Mouse (Mus musculus): Measurements from ENCODE around the gene Fgf12. TPM values are rescaled to one million over a fixed set of nuclear protein-coding genes. Genes with fewer than 3 reads are reported as not detected.

Gene Fgf12
- polyA plus RNA-seq, 1 experiment from 2014 or later: 6.8 TPM

DNA sequence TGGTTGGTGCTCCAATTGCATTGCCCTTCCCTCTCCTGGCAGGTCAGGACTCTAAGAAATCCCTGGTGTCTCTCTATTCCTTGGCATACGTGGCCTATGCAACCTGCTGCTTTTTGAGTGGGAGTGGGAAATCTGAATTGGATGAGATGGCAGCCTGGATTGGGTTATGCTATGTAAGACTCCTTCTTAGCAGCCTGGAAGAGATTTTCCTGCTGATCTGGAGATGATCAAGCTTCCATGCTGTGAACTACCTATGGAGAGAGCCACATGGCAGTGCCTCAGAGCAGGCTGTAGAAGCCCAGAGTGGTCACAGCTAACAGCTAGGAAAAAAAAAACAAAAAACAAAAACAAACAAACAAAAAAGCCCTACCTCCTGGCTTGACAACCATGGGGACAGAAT lies 277.3 kb downstream of the Fgf12 start:
- Histone ChIP-seq H3K27me3 (ENCODE audit: control insufficient read depth, insufficient read depth, low read length) (no peaks in the 10 kb centered on the region), H3K4me3 (ENCODE audit: low read depth, low read length) (no peak overlapping the region), H3K36me3 (ENCODE audit: control insufficient read depth, insufficient read depth, low read length) (no peaks in the 10 kb centered on the region), H3K4me1 (ENCODE audit: control insufficient read depth, insufficient read depth, low read length) (no peaks in the 10 kb centered on the region), H3K9ac (ENCODE audit: low read length) (no peak overlapping the region), H3K27ac (ENCODE audit: low read depth, low read length) (no peak overlapping the region), H3K4me2 (no peak overlapping the region), H3K9me3 (ENCODE audit: control insufficient read depth, low read length) (no peaks in the 10 kb centered on the region)
- no peak for DNase-seq (ENCODE audit: low spot score, missing footprints)
- 64% methylated on average over 1 of the region's 1 CpGs for WGBS
- ATAC-seq (ENCODE audit: low FRiP score): no peak

GRCm38 (mm10) chr16:28454821-28455220 lies 298.0 kb downstream of the Fgf12 start:
- no peak overlapping the region for H3K27ac ChIP-seq (ENCODE audit: low read depth, low read length)
- no peak overlapping the region for H3K4me2 ChIP-seq
- H3K9me3 ChIP-seq (ENCODE audit: control insufficient read depth, low read length): no peaks in the 10 kb centered on the region
- no peak for ATAC-seq (ENCODE audit: low FRiP score)
- H3K36me3 ChIP-seq (ENCODE audit: control insufficient read depth, insufficient read depth, low read length): no peaks in the 10 kb centered on the region
- DNase-seq (ENCODE audit: low spot score, missing footprints): no peak
- H3K4me3 ChIP-seq (ENCODE audit: low read depth, low read length): no peak overlapping the region
- no peaks in the 10 kb centered on the region for H3K4me1 ChIP-seq (ENCODE audit: control insufficient read depth, insufficient read depth, low read length)
- H3K9ac ChIP-seq (ENCODE audit: low read length): no peak overlapping the region
- no peaks in the 10 kb centered on the region for H3K27me3 ChIP-seq (ENCODE audit: control insufficient read depth, insufficient read depth, low read length)
- 77% methylated on average over 3 of the region's 3 CpGs for WGBS

GRCm38 (mm10) chr16:28447114-28447455 lies 305.8 kb downstream of the Fgf12 start:
- WGBS: 3% methylated on average over 5 of the region's 6 CpGs
- DNase-seq (ENCODE audit: low spot score, missing footprints): no peak
- H3K9me3 ChIP-seq (ENCODE audit: control insufficient read depth, low read length): no peaks in the 10 kb centered on the region
- H3K4me2 ChIP-seq: peak overlapping the region; percentile 96
- H3K4me3 ChIP-seq (ENCODE audit: low read depth, low read length): peak overlapping the region; percentile 70
- peak; percentile 66 for ATAC-seq (ENCODE audit: low FRiP score)
- no peaks in the 10 kb centered on the region for H3K36me3 ChIP-seq (ENCODE audit: control insufficient read depth, insufficient read depth, low read length)
- H3K27ac ChIP-seq (ENCODE audit: low read depth, low read length): no peak overlapping the region
- peaks cover 18% of the 10 kb centered on the region for H3K27me3 ChIP-seq (ENCODE audit: control insufficient read depth, insufficient read depth, low read length)
- peak overlapping the region; percentile 72 for H3K9ac ChIP-seq (ENCODE audit: low read length)
- 0 out of 2 replicates have a peak, but pooled peaks cover 2% of the 10 kb centered on the region for H3K4me1 ChIP-seq (ENCODE audit: control insufficient read depth, insufficient read depth, low read length)

- peak overlapping the region; percentile 72 for H3K9ac ChIP-seq (ENCODE audit: low read length)
- peak; percentile 83 for ATAC-seq (ENCODE audit: low FRiP score)
- H3K4me3 ChIP-seq (ENCODE audit: low read depth, low read length): peak overlapping the region; percentile 70
- H3K36me3 ChIP-seq (ENCODE audit: control insufficient read depth, insufficient read depth, low read length): no peaks in the 10 kb centered on the region
- peak; percentile 95 for DNase-seq (ENCODE audit: low spot score, missing footprints)
- peaks cover 18% of the 10 kb centered on the region for H3K27me3 ChIP-seq (ENCODE audit: control insufficient read depth, insufficient read depth, low read length)
- no peak overlapping the region for H3K27ac ChIP-seq (ENCODE audit: low read depth, low read length)
- H3K9me3 ChIP-seq (ENCODE audit: control insufficient read depth, low read length): no peaks in the 10 kb centered on the region
- whole genome bisulfite sequencing: under 1% methylated on average over 74 of the region's 82 CpGs
- 0 out of 2 replicates have a peak, but pooled peaks cover 2% of the 10 kb centered on the region for H3K4me1 ChIP-seq (ENCODE audit: control insufficient read depth, insufficient read depth, low read length)
- peak overlapping the region; percentile 96 for H3K4me2 ChIP-seq
Observed at GRCm38 (mm10) chr16:28446334-28447113, 306.3 kb downstream of the Fgf12 start.

DNA sequence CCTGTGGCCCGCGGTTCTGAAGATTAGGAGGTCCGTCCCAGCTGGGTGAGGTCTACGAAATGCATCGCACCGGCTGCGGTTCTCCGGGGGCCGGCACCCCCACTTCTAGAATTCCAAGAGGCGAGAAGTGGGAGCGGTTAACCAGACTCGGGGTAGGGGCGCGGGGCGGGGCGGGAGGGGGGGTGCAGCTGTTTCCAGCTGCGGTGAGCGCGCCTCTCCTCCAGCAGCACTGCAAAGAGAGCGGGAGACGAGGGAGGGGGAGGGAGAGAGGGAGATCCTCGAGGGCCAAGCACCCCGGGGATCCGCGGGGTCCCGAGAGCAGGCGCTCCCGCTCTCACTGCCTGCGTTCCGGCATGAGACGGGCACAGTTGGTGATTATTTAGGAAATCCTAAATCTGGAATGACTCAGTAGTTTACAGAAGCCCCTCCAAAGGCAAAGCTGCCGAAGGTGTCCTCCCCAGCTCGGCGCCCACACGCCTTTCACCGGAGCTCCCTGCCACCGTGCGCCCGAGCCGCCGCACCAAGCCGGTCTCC lies 307.0 kb downstream of the Fgf12 start:
- Histone ChIP-seq H3K4me2 (peak overlapping the region; percentile 96), H3K27ac (ENCODE audit: low read depth, low read length) (no peak overlapping the region), H3K4me1 (ENCODE audit: control insufficient read depth, insufficient read depth, low read length) (0 out of 2 replicates have a peak, but pooled peaks cover 2% of the 10 kb centered on the region), H3K36me3 (ENCODE audit: control insufficient read depth, insufficient read depth, low read length) (no peaks in the 10 kb centered on the region), H3K9ac (ENCODE audit: low read length) (peak overlapping the region; percentile 72), H3K27me3 (ENCODE audit: control insufficient read depth, insufficient read depth, low read length) (peaks cover 18% of the 10 kb centered on the region), H3K9me3 (ENCODE audit: control insufficient read depth, low read length) (no peaks in the 10 kb centered on the region), H3K4me3 (ENCODE audit: low read depth, low read length) (peak overlapping the region; percentile 70)
- DNase-seq (ENCODE audit: low spot score, missing footprints) (peak; percentile 94), ATAC-seq (ENCODE audit: low FRiP score) (peak; percentile 65)
- WGBS: under 1% methylated on average over 38 of the region's 42 CpGs

DNA sequence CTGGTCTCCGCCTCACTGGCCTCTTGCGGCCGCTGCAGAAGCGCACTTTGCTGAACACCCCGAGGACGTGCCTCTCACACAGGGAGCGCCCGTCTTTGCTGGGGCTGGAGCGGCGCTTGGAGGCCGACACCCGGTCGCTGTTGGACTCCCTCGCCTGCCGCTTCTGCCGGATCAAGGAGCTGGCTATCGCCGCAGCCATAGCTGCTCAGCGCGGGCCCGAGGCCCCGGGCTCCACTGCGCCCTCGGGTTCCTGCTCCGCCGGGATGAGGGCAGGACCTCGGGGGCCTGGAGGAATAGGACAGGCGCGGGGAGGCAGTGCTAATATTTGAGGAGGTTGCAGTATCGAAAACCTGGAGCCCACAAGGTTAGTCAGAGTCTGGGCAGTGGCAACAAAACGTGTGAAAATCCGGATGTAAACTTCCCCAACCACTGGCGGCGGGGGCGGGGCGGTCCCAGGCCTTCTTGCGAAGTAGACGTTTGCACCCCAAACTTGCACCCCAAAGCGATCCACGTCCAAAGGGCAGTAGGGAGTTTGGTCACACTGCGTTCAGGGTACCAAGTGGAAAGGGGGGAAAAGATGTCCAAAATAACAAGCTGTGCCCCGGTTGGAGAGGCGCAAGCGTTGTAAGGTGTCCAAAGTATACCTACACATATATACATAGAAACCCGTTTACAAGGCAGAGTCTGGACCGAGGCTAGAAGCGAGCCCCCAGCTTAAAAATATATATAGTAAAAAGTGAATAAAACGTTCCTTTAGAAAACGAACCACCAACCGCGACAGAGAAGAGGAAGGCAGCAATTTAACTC lies 307.7 kb downstream of the Fgf12 start:
- no peak overlapping the region for H3K27ac ChIP-seq (ENCODE audit: low read depth, low read length)

GRCm38 (mm10) chr16:28421617-28422016 lies 331.3 kb downstream of the Fgf12 start:
- no peak overlapping the region for H3K27ac ChIP-seq (ENCODE audit: low read depth, low read length)
- WGBS: 90% methylated on average over 1 of the region's 1 CpGs
- H3K4me2 ChIP-seq: no peak overlapping the region
- no peaks in the 10 kb centered on the region for H3K36me3 ChIP-seq (ENCODE audit: control insufficient read depth, insufficient read depth, low read length)
- ATAC-seq (ENCODE audit: low FRiP score) (no peak), DNase-seq (ENCODE audit: low spot score, missing footprints) (no peak)
- H3K4me1 ChIP-seq (ENCODE audit: control insufficient read depth, insufficient read depth, low read length): no peaks in the 10 kb centered on the region
- no peak overlapping the region for H3K9ac ChIP-seq (ENCODE audit: low read length)
- no peaks in the 10 kb centered on the region for H3K9me3 ChIP-seq (ENCODE audit: control insufficient read depth, low read length)
- H3K27me3 ChIP-seq (ENCODE audit: control insufficient read depth, insufficient read depth, low read length): no peaks in the 10 kb centered on the region
- H3K4me3 ChIP-seq (ENCODE audit: low read depth, low read length): no peak overlapping the region

More for the DNA sequence above, 307.7 kb downstream of the Fgf12 start:
- H3K4me3 ChIP-seq (ENCODE audit: low read depth, low read length): peak overlapping the region; percentile 70
- H3K9ac ChIP-seq (ENCODE audit: low read length): peak overlapping the region; percentile 72
- ATAC-seq (ENCODE audit: low FRiP score): peak; percentile 43
- peak overlapping the region; percentile 96 for H3K4me2 ChIP-seq
- no peaks in the 10 kb centered on the region for H3K36me3 ChIP-seq (ENCODE audit: control insufficient read depth, insufficient read depth, low read length)
- under 1% methylated on average over 51 of the region's 51 CpGs for WGBS
- 0 out of 2 replicates have a peak, but pooled peaks cover 2% of the 10 kb centered on the region for H3K4me1 ChIP-seq (ENCODE audit: control insufficient read depth, insufficient read depth, low read length)
- H3K9me3 ChIP-seq (ENCODE audit: control insufficient read depth, low read length): no peaks in the 10 kb centered on the region
- peak; percentile 94 for DNase-seq (ENCODE audit: low spot score, missing footprints)
- H3K27me3 ChIP-seq (ENCODE audit: control insufficient read depth, insufficient read depth, low read length): peaks cover 18% of the 10 kb centered on the region

GRCm38 (mm10) chr16:28419693-28420299 lies 333.1 kb downstream of the Fgf12 start:
- WGBS: 85% methylated on average over 3 of the region's 3 CpGs
- H3K4me2 ChIP-seq: no peak overlapping the region

More at GRCm38 (mm10) chr16:28419693-28420299, 333.1 kb downstream of the Fgf12 start:
- Histone ChIP-seq H3K9me3 (ENCODE audit: control insufficient read depth, low read length) (no peaks in the 10 kb centered on the region), H3K4me1 (ENCODE audit: control insufficient read depth, insufficient read depth, low read length) (no peaks in the 10 kb centered on the region), H3K36me3 (ENCODE audit: control insufficient read depth, insufficient read depth, low read length) (no peaks in the 10 kb centered on the region), H3K27me3 (ENCODE audit: control insufficient read depth, insufficient read depth, low read length) (no peaks in the 10 kb centered on the region), H3K4me3 (ENCODE audit: low read depth, low read length) (no peak overlapping the region), H3K27ac (ENCODE audit: low read depth, low read length) (no peak overlapping the region), H3K9ac (ENCODE audit: low read length) (no peak overlapping the region)
- DNase-seq (ENCODE audit: low spot score, missing footprints): no peak
- ATAC-seq (ENCODE audit: low FRiP score): no peak

Measured in midbrain, embryonic 11.5 days (tissue).